Mouse (Mus musculus) heart, embryonic 12.5 days (tissue): ENCODE data around the gene Olfr1396. TPM values are rescaled to one million over a fixed set of nuclear protein-coding genes. Genes with fewer than 3 reads are reported as not detected.

Source experiments
- ATAC-seq: fragments of 200-750 bp; cut with Nextera tagmentation; 2 replicates; pipeline ENCODE4 v1.8.0; 2017; ENCODE audit warnings: moderate TSS enrichment, moderate library complexity; ENCODE audit not compliant: insufficient number of reproducible peaks, low FRiP score
- H3K27ac ChIP-seq: fragments of 300-500 bp; sonication (generic); 2 replicates; pipeline ENCODE4 v1.5.1; 2016; ENCODE audit warnings: mild to moderate bottlenecking, moderate library complexity; ENCODE audit not compliant: poor library complexity, severe bottlenecking
- H3K27me3 ChIP-seq: fragments of 300-500 bp; sonication (generic); replicated peaks from 2 replicates; pipeline ENCODE4 v1.6.1; 2016; ENCODE audit warnings: mild to moderate bottlenecking, moderate library complexity
- H3K36me3 ChIP-seq: fragments of 300-500 bp; sonication (generic); 2 replicates; pipeline ENCODE4 v1.6.1; 2016; ENCODE audit warnings: mild to moderate bottlenecking, moderate library complexity
- H3K4me1 ChIP-seq: fragments of 300-500 bp; sonication (generic); replicated peaks from 2 replicates; pipeline ENCODE4 v1.6.1; 2016; ENCODE audit warnings: mild to moderate bottlenecking
- H3K4me2 ChIP-seq: fragments of 300-500 bp; sonication (generic); 2 replicates; pipeline ENCODE4 v1.6.1; 2016; ENCODE audit warnings: mild to moderate bottlenecking, moderate library complexity
- H3K4me3 ChIP-seq: fragments of 300-500 bp; sonication (generic); 2 replicates; pipeline ENCODE4 v1.5.1; 2016; ENCODE audit warnings: mild to moderate bottlenecking
- H3K9ac ChIP-seq: fragments of 300-500 bp; sonication (generic); 2 replicates; pipeline ENCODE4 v1.6.1; 2016; ENCODE audit warnings: mild to moderate bottlenecking, moderate library complexity
- H3K9me3 ChIP-seq: fragments of 300-500 bp; sonication (generic); replicated peaks from 2 replicates; pipeline ENCODE4 v1.6.1; 2016; ENCODE audit warnings: mild to moderate bottlenecking, moderate library complexity
- WGBS: fragments of 180-500 bp; shearing (Covaris S2); methylation state at CpG from one replicate; pipeline ENCODE4 v1.1.7; 2016; 5-methylcytosine and 5-hydroxymethylcytosine counted together
- polyA plus RNA-seq: library from polyadenylated mRNA; unstranded; fragments of >200 nt; fragmentation: Nextera tagmentation; extraction: Ambion mirVana; gene quantifications from 2 replicates; pipeline ENCODE4 v1.2.1, GENCODE M21; 2016

Gene Olfr1396
- not detected in 2 replicates for polyA plus RNA-seq

- Histone ChIP-seq H3K4me3 (no peak within 1 kb of the TSS), H3K9me3 (no peaks in the 10 kb centered on the region), H3K4me2 (no peak within 1 kb of the TSS), H3K36me3 (no peaks in the 10 kb centered on the region), H3K27ac (no peak within 1 kb of the TSS), H3K27me3 (no peaks in the 10 kb centered on the region), H3K9ac (no peak within 1 kb of the TSS), H3K4me1 (no peaks in the 10 kb centered on the region)
- no peak for ATAC-seq
Observed at GRCm38 (mm10) chr11:49114774-49115173, at the start of gene Olfr1396. Gene Olfr1396 (minus strand): TSS chr11:49114874.

- no peak overlapping the region for H3K9ac ChIP-seq
Observed at GRCm38 (mm10) chr11:49156821-49157814, 42.4 kb upstream of the Olfr1396 start.

GRCm38 (mm10) chr11:49154077-49154476 lies 39.4 kb upstream of the Olfr1396 start, which contains the start of gene Olfr1394:
Gene Olfr1394 (plus strand): TSS chr11:49154377.
- ATAC-seq, result no peak
- H3K4me2 ChIP-seq, result no peak within 1 kb of the TSS
- no peaks in the 10 kb centered on the region for H3K36me3 ChIP-seq
- WGBS, result 72% methylated on average over 1 of the region's 1 CpGs
- H3K9ac ChIP-seq, result no peak within 1 kb of the TSS
- no peak within 1 kb of the TSS for H3K27ac ChIP-seq
- H3K9me3 ChIP-seq, result no peaks in the 10 kb centered on the region
- H3K4me3 ChIP-seq, result no peak within 1 kb of the TSS
- H3K27me3 ChIP-seq, result no peaks in the 10 kb centered on the region
- H3K4me1 ChIP-seq, result no peaks in the 10 kb centered on the region

More at GRCm38 (mm10) chr11:49156821-49157814, 42.4 kb upstream of the Olfr1396 start:
- no peaks in the 10 kb centered on the region for H3K36me3 ChIP-seq
- H3K9me3 ChIP-seq, result no peaks in the 10 kb centered on the region
- no peak overlapping the region for H3K4me2 ChIP-seq
- no peak overlapping the region for H3K27ac ChIP-seq
- no peaks in the 10 kb centered on the region for H3K27me3 ChIP-seq
- H3K4me1 ChIP-seq, result no peaks in the 10 kb centered on the region
- H3K4me3 ChIP-seq, result no peak overlapping the region
- 70% methylated on average over 2 of the region's 2 CpGs for WGBS
- ATAC-seq, result no peak

GRCm38 (mm10) chr11:49141974-49142373 lies 27.3 kb upstream of the Olfr1396 start, which contains the start of gene Olfr1395:
Gene Olfr1395 (plus strand): TSS chr11:49142274.
- Histone ChIP-seq H3K4me2 (no peak within 1 kb of the TSS), H3K4me1 (no peaks in the 10 kb centered on the region), H3K9me3 (no peaks in the 10 kb centered on the region), H3K27me3 (no peaks in the 10 kb centered on the region), H3K36me3 (no peaks in the 10 kb centered on the region), H3K9ac (no peak within 1 kb of the TSS), H3K27ac (no peak within 1 kb of the TSS), H3K4me3 (no peak within 1 kb of the TSS)
- no peak for ATAC-seq
- WGBS, result 80% methylated on average over 6 of the region's 6 CpGs

GRCm38 (mm10) chr11:49124169-49124568 lies 9.5 kb upstream of the Olfr1396 start:
- no peaks in the 10 kb centered on the region for H3K27me3 ChIP-seq
- WGBS, result 83% methylated on average over 2 of the region's 2 CpGs
- H3K9me3 ChIP-seq, result no peaks in the 10 kb centered on the region
- no peak overlapping the region for H3K4me2 ChIP-seq
- no peak overlapping the region for H3K27ac ChIP-seq
- no peaks in the 10 kb centered on the region for H3K36me3 ChIP-seq
- no peak overlapping the region for H3K4me3 ChIP-seq
- no peak overlapping the region for H3K9ac ChIP-seq
- no peak for ATAC-seq
- H3K4me1 ChIP-seq, result no peaks in the 10 kb centered on the region

- no peaks in the 10 kb centered on the region for H3K9me3 ChIP-seq
- H3K27me3 ChIP-seq, result no peaks in the 10 kb centered on the region
- H3K9ac ChIP-seq, result no peak overlapping the region
- no peak overlapping the region for H3K4me2 ChIP-seq
- 76% methylated on average over 3 of the region's 3 CpGs for WGBS
- H3K4me1 ChIP-seq, result no peaks in the 10 kb centered on the region
- no peaks in the 10 kb centered on the region for H3K36me3 ChIP-seq
- no peak for ATAC-seq
- no peak overlapping the region for H3K4me3 ChIP-seq
- no peak overlapping the region for H3K27ac ChIP-seq
Observed at GRCm38 (mm10) chr11:49119635-49120034, 5.0 kb upstream of the Olfr1396 start.

- no peaks in the 10 kb centered on the region for H3K9me3 ChIP-seq
- ATAC-seq, result no peak
- no peaks in the 10 kb centered on the region for H3K27me3 ChIP-seq
- H3K27ac ChIP-seq, result no peak overlapping the region
- no peak overlapping the region for H3K9ac ChIP-seq
- 47% methylated on average over 2 of the region's 2 CpGs for WGBS
- no peaks in the 10 kb centered on the region for H3K36me3 ChIP-seq
- no peaks in the 10 kb centered on the region for H3K4me1 ChIP-seq
- no peak overlapping the region for H3K4me3 ChIP-seq
- no peak overlapping the region for H3K4me2 ChIP-seq
Observed at GRCm38 (mm10) chr11:49114158-49114557, 516 bp downstream of the Olfr1396 start.

GRCm38 (mm10) chr11:49112624-49113219 lies 2.0 kb downstream of the Olfr1396 start:
- no peaks in the 10 kb centered on the region for H3K27me3 ChIP-seq
- no peak overlapping the region for H3K9ac ChIP-seq
- H3K4me2 ChIP-seq, result no peak overlapping the region
- no peaks in the 10 kb centered on the region for H3K9me3 ChIP-seq
- ATAC-seq, result no peak
- no peak overlapping the region for H3K27ac ChIP-seq
- H3K4me3 ChIP-seq, result no peak overlapping the region
- 65% methylated on average over 6 of the region's 6 CpGs for WGBS
- H3K36me3 ChIP-seq, result no peaks in the 10 kb centered on the region
- no peaks in the 10 kb centered on the region for H3K4me1 ChIP-seq

- Histone ChIP-seq H3K4me2 (no peak overlapping the region), H3K27me3 (no peaks in the 10 kb centered on the region), H3K36me3 (no peaks in the 10 kb centered on the region), H3K4me1 (no peaks in the 10 kb centered on the region), H3K9ac (no peak overlapping the region), H3K27ac (no peak overlapping the region), H3K9me3 (no peaks in the 10 kb centered on the region), H3K4me3 (no peak overlapping the region)
- ATAC-seq, result no peak
- 59% methylated on average over 1 of the region's 1 CpGs for WGBS
Observed at GRCm38 (mm10) chr11:49111000-49111399, 3.7 kb downstream of the Olfr1396 start.

- WGBS, result 25% methylated on average over 1 of the region's 1 CpGs
- Histone ChIP-seq H3K4me1 (no peaks in the 10 kb centered on the region), H3K4me3 (no peak overlapping the region), H3K9me3 (no peaks in the 10 kb centered on the region), H3K27ac (no peak overlapping the region), H3K4me2 (no peak overlapping the region), H3K9ac (no peak overlapping the region), H3K27me3 (no peaks in the 10 kb centered on the region), H3K36me3 (no peaks in the 10 kb centered on the region)
- ATAC-seq, result no peak
Observed at GRCm38 (mm10) chr11:49108833-49109232, 5.8 kb downstream of the Olfr1396 start.
